Mouse (Mus musculus) C2C12 (cell line): Measurements from ENCODE around the gene Fkbp15.

Source experiments
- CEBPB ChIP-seq: IDR thresholded peaks from one replicate; pipeline ENCODE4 v1.6.1; 2011; ENCODE audit warnings: low read depth, mild to moderate bottlenecking, control low read depth, moderate library complexity
- CTCF ChIP-seq: IDR thresholded peaks from one replicate; pipeline ENCODE4 v1.5.1; 2011; ENCODE audit not compliant: control insufficient read depth, insufficient read depth, insufficient read length
- MAX ChIP-seq: IDR thresholded peaks from one replicate; pipeline ENCODE4 v1.6.1; 2011; ENCODE audit warnings: mild to moderate bottlenecking, control low read depth
- MYOD1 ChIP-seq: IDR thresholded peaks from one replicate; pipeline ENCODE4 v1.6.1; 2011; ENCODE audit warnings: low read depth; ENCODE audit not compliant: control insufficient read depth, insufficient read length
- MYOG ChIP-seq: IDR thresholded peaks from one replicate; pipeline ENCODE4 v1.6.1; 2011; ENCODE audit not compliant: control insufficient read depth, insufficient read length; ENCODE audit errors: extremely low read depth
- USF1 ChIP-seq: IDR thresholded peaks from one replicate; pipeline ENCODE4 v1.6.1; 2011; ENCODE audit warnings: low read depth, mild to moderate bottlenecking, control low read depth, moderate library complexity

DNA sequence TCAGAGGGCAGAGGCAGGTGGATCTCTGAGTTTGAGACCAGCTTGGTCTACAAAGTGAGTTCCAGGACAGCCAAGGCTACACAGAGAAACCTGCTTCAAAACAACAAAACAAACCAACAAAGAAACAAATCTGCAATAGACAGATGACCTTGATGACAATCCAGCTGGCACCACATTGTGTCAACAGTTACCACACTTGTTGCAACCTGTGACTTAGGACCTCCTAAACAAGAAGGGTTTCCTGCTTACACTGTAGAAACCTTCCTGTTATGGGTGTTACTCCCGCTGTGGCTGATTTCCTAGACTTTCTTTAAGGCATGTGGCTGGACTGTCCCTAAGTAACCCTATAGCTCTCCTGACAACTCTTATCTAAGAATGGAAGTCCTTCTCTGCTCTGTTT is 35.5 kb upstream of the Fkbp15 start:
- TF ChIP-seq CTCF (no peak), MYOG (no peak), USF1 (no peak), MYOD1 (no peak), CEBPB (no peak), MAX (no peak)
